Mouse (Mus musculus) left cerebral cortex, adult 2 months (tissue): Measurements from ENCODE around the gene Tec. TPM values are rescaled to one million over a fixed set of nuclear protein-coding genes. Genes with fewer than 3 reads are reported as not detected.

ENCODE experiments used
- DNase-seq, 2 experiments: peaks; one replicate each; pipeline ENCODE4 v3.0.0; 2021 to 2022; ENCODE audit warnings: low spot score in 2 of 2, mixed read lengths in 1 of 2; ENCODE audit errors: extremely low spot score in 1 of 2
- H3K27ac ChIP-seq: fragments of 200-600 bp; 2 replicates; pipeline ENCODE4 v1.8.1; 2022
- H3K4me3 ChIP-seq: fragments of 200-600 bp; 2 replicates; pipeline ENCODE4 v1.8.1; 2022
- CTCF ChIP-seq: fragments of 200-600 bp; IDR thresholded peaks from 2 replicates; pipeline ENCODE4 v1.8.1; 2022; ENCODE audit warnings: antibody characterized with exemption, mild to moderate bottlenecking, moderate library complexity
- intact Hi-C: fragments of 180-260 bp; cut with DNase I; formaldehyde crosslinking; loops from one replicate; pipeline ENCODE4 v1.15.1; 2025
- long read RNA-seq, 2 experiments: library from polyadenylated mRNA; stranded (forward); transcript quantifications; one replicate each; pipeline ENCODE4 v2.0.0; 2021; ENCODE audit warnings: borderline mapping rate in 2 of 2
- total RNA-seq, 2 experiments: library from RNA; stranded (reverse); gene quantifications; 2 replicates each; pipeline ENCODE4 v1.2.3; 2021

The Tec gene
- total RNA-seq: 1 to 10 TPM; 3.4 to 3.8 TPM
- long read RNA-seq, experiment 1, partial matches to known transcripts: 0 of 5 reads
- long read RNA-seq, experiment 1, other reads (novel, unspliced or antisense): 3 of 5 reads
- long read RNA-seq, experiment 2, partial matches to known transcripts: 0 of 3 reads
- long read RNA-seq, experiment 2, other reads (novel, unspliced or antisense): 3 of 3 reads

- Histone ChIP-seq H3K27ac (no peak within 1 kb of the TSS), H3K4me3 (peak within 1 kb of the TSS; percentile 68)
- TF ChIP-seq CTCF: no peak; the same call in 1 of the 2 replicates
- DNase-seq: peak; percentile 81 to 82
- intact Hi-C loops: loop anchor here (5.0 kb wide), 1 partner anchor 76 kb away; no protein-coding TSS in a partner anchor
These were observed at the start of gene Tec for GRCm38 (mm10) chr5:72868091-72868875. Gene Tec (minus strand): TSS chr5:72868483.

- intact Hi-C loops: loop anchor here (10.0 kb wide), 1 partner anchor 362 kb away; the partner anchor contains the start of gene Nfxl1
- H3K4me3 ChIP-seq: no peak overlapping the region
These were observed 48.6 kb upstream of the Tec start for GRCm38 (mm10) chr5:72916851-72917250.

GRCm38 (mm10) chr5:72916048-72916447, 47.8 kb upstream of the Tec start:
- intact Hi-C loops: loop anchor here (10.0 kb wide), 1 partner anchor 361 kb away; the partner anchor contains the start of gene Nfxl1
- DNase-seq: no peak
- Histone ChIP-seq H3K27ac (no peak overlapping the region; the same call in 1 of the 2 replicates), H3K4me3 (peak overlapping the region; percentile 71)
- TF ChIP-seq CTCF: no peak

More at GRCm38 (mm10) chr5:72916851-72917250, 48.6 kb upstream of the Tec start:
- DNase-seq: no peak
- TF ChIP-seq CTCF: no peak
- no peak overlapping the region for H3K27ac ChIP-seq

GRCm38 (mm10) chr5:72914633-72915561, 46.6 kb upstream of the Tec start:
- peak overlapping the region; percentile 71 for H3K4me3 ChIP-seq
- intact Hi-C loops: loop anchor here (10.0 kb wide), 1 partner anchor 360 kb away; the partner anchor contains the start of gene Nfxl1
- DNase-seq: peak; percentile 16 to 28

GRCm38 (mm10) chr5:72913648-72914557, 45.6 kb upstream of the Tec start, which contains the start of gene Slain2:
Gene Slain2 (plus strand): TSS chr5:72914304.
- peak within 1 kb of the TSS; percentile 71 for H3K4me3 ChIP-seq
- peak; percentile 95 for DNase-seq
- intact Hi-C loops: loop anchor here (10.0 kb wide), 1 partner anchor 359 kb away; the partner anchor contains the start of gene Nfxl1
- H3K27ac ChIP-seq: peak within 1 kb of the TSS; percentile 97
- TF ChIP-seq CTCF: peak; percentile 70

More at GRCm38 (mm10) chr5:72914633-72915561, 46.6 kb upstream of the Tec start:
- TF ChIP-seq CTCF: no peak
- peak overlapping the region; percentile 97 for H3K27ac ChIP-seq

- TF ChIP-seq CTCF: no peak
- no peak overlapping the region for H3K4me3 ChIP-seq
- H3K27ac ChIP-seq: no peak overlapping the region
- intact Hi-C loops: loop anchor here (10.0 kb wide), 1 partner anchor 356 kb away; the partner anchor contains the start of gene Nfxl1
- no peak for DNase-seq
These were observed 43.0 kb upstream of the Tec start for GRCm38 (mm10) chr5:72911284-72911683.

GRCm38 (mm10) chr5:72910373-72910772, 42.1 kb upstream of the Tec start:
- intact Hi-C loops: loop anchor here (10.0 kb wide), 1 partner anchor 356 kb away; the partner anchor contains the start of gene Nfxl1

GRCm38 (mm10) chr5:72909363-72909762, 41.1 kb upstream of the Tec start:
- TF ChIP-seq CTCF: no peak
- Histone ChIP-seq H3K27ac (no peak overlapping the region), H3K4me3 (no peak overlapping the region)
- intact Hi-C loops: no loop called here
- DNase-seq: no peak

More at GRCm38 (mm10) chr5:72910373-72910772, 42.1 kb upstream of the Tec start:
- Histone ChIP-seq H3K4me3 (no peak overlapping the region), H3K27ac (no peak overlapping the region)
- TF ChIP-seq CTCF: no peak
- DNase-seq: no peak

GRCm38 (mm10) chr5:72908324-72908936, 40.1 kb upstream of the Tec start:
- no peak for DNase-seq
- no peak for TF ChIP-seq CTCF
- intact Hi-C loops: no loop called here

GRCm38 (mm10) chr5:72907402-72907801, 39.1 kb upstream of the Tec start:
- no peak overlapping the region for H3K27ac ChIP-seq
- no peak overlapping the region for H3K4me3 ChIP-seq
- intact Hi-C loops: no loop called here
- TF ChIP-seq CTCF: no peak
- DNase-seq: no peak

More at GRCm38 (mm10) chr5:72908324-72908936, 40.1 kb upstream of the Tec start:
- no peak overlapping the region for H3K4me3 ChIP-seq
- no peak overlapping the region for H3K27ac ChIP-seq
